Mouse (Mus musculus) inflammation-experienced regulatory T-cells, adult 6 months (primary cell): Measurements from ENCODE around the gene Trpv4. TPM values are rescaled to one million over a fixed set of nuclear protein-coding genes. Genes with fewer than 3 reads are reported as not detected.
A peak's percentile ranks its signal among the peaks of the same experiment; 100 is the strongest.

Source experiments
- ATAC-seq: one replicate; pipeline ENCODE4 v1.8.0; 2017
- polyA plus RNA-seq, 3 experiments: library from polyadenylated mRNA; unstranded; fragments of 100-300 nt; shearing (Covaris generic); gene quantifications; one replicate each; pipeline ENCODE4 v1.2.1; 2017

The Trpv4 gene
- polyA plus RNA-seq, 3 experiments from 2014 or later, result 0.19 to 0.90 (median 0.47) TPM

GRCm38 (mm10) chr5:114667228-114667856 lies 9.1 kb upstream of the Trpv4 start:
- ATAC-seq, result peak; percentile 94

- ATAC-seq, result no peak
These were observed 8.4 kb upstream of the Trpv4 start for GRCm38 (mm10) chr5:114666659-114667058.

- no peak for ATAC-seq
These were observed 6.5 kb upstream of the Trpv4 start for GRCm38 (mm10) chr5:114664750-114665149.

- no peak for ATAC-seq
These were observed 5.9 kb upstream of the Trpv4 start for GRCm38 (mm10) chr5:114664139-114664538.

GRCm38 (mm10) chr5:114661029-114661428 lies 2.8 kb upstream of the Trpv4 start:
- ATAC-seq, result no peak

- ATAC-seq, result no peak
These were observed 795 bp downstream of the Trpv4 start for GRCm38 (mm10) chr5:114657426-114657825.

GRCm38 (mm10) chr5:114656305-114656704 lies 1.9 kb downstream of the Trpv4 start:
- ATAC-seq, result no peak

- no peak for ATAC-seq
These were observed 2.5 kb downstream of the Trpv4 start for GRCm38 (mm10) chr5:114655721-114656120.

GRCm38 (mm10) chr5:114653656-114654437 lies 4.4 kb downstream of the Trpv4 start:
- no peak for ATAC-seq

GRCm38 (mm10) chr5:114651449-114651848 lies 6.8 kb downstream of the Trpv4 start:
- ATAC-seq, result no peak

GRCm38 (mm10) chr5:114651002-114651401 lies 7.2 kb downstream of the Trpv4 start:
- ATAC-seq, result no peak

- no peak for ATAC-seq
These were observed 9.4 kb downstream of the Trpv4 start for GRCm38 (mm10) chr5:114648728-114649311.

GRCm38 (mm10) chr5:114647211-114647974 lies 10.8 kb downstream of the Trpv4 start:
- ATAC-seq, result no peak

- no peak for ATAC-seq
These were observed 12.3 kb downstream of the Trpv4 start for GRCm38 (mm10) chr5:114645916-114646315.

- no peak for ATAC-seq
These were observed 13.3 kb downstream of the Trpv4 start for GRCm38 (mm10) chr5:114644918-114645317.

GRCm38 (mm10) chr5:114640809-114641208 lies 17.4 kb downstream of the Trpv4 start:
- no peak for ATAC-seq

GRCm38 (mm10) chr5:114639645-114639957 lies 18.6 kb downstream of the Trpv4 start:
- no peak for ATAC-seq

- peak; percentile 87 for ATAC-seq
These were observed 19.2 kb downstream of the Trpv4 start for GRCm38 (mm10) chr5:114638769-114639644.

- no peak for ATAC-seq
These were observed 22.1 kb downstream of the Trpv4 start for GRCm38 (mm10) chr5:114636091-114636490.

- no peak for ATAC-seq
These were observed 26.9 kb downstream of the Trpv4 start for GRCm38 (mm10) chr5:114631336-114631735.

GRCm38 (mm10) chr5:114625590-114625989 lies 32.6 kb downstream of the Trpv4 start:
- ATAC-seq, result no peak

GRCm38 (mm10) chr5:114620305-114620704 lies 37.9 kb downstream of the Trpv4 start:
- no peak for ATAC-seq
